Mouse (Mus musculus): Measurements from ENCODE around the gene Polr2g.

Polr2g gene

GRCm38 (mm10) chr19:8757471-8757998 lies 40.8 kb downstream of the Polr2g start:
- DNase-seq (ENCODE audit: low spot score): no peak

- peak; percentile 87 for DNase-seq (ENCODE audit: low spot score)
Measured at GRCm38 (mm10) chr19:8756635-8757387, 41.6 kb downstream of the Polr2g start, which contains the start of gene Nxf1. Gene Nxf1, plus strand, starts transcription at chr19:8757073.

GRCm38 (mm10) chr19:8755652-8756051 lies 42.7 kb downstream of the Polr2g start:
- DNase-seq (ENCODE audit: low spot score): no peak

- no peak for DNase-seq (ENCODE audit: low spot score)
Measured at GRCm38 (mm10) chr19:8747368-8747767, 51.0 kb downstream of the Polr2g start.

GRCm38 (mm10) chr19:8745382-8745781 lies 53.0 kb downstream of the Polr2g start:
- DNase-seq (ENCODE audit: low spot score): no peak
